Mouse (Mus musculus) hindbrain, embryonic 10.5 days (tissue): ENCODE results near the gene Bet1l. TPM values are rescaled to one million over a fixed set of nuclear protein-coding genes. Genes with fewer than 3 reads are reported as not detected.
A peak's percentile ranks its signal among the peaks of the same experiment; 100 is the strongest.

Experiments used
- DNase-seq: peaks from one replicate; pipeline ENCODE4 v3.0.0-alpha.2; 2017; ENCODE audit warnings: low spot score
- H3K27ac ChIP-seq: fragments of 300-500 bp; sonication (generic); 2 replicates; pipeline ENCODE4 v1.5.1; 2016; ENCODE audit warnings: mild to moderate bottlenecking, moderate library complexity
- H3K27me3 ChIP-seq: fragments of 300-500 bp; sonication (generic); 2 replicates; pipeline ENCODE4 v1.6.1; 2016; ENCODE audit warnings: mild to moderate bottlenecking; ENCODE audit not compliant: poor library complexity, insufficient read depth, severe bottlenecking
- H3K36me3 ChIP-seq: fragments of 300-500 bp; sonication (generic); 2 replicates; pipeline ENCODE4 v1.6.1; 2016; ENCODE audit warnings: mild to moderate bottlenecking, moderate library complexity
- H3K4me1 ChIP-seq: fragments of 300-500 bp; sonication (generic); replicated peaks from 2 replicates; pipeline ENCODE4 v1.6.1; 2016; ENCODE audit warnings: mild to moderate bottlenecking
- H3K4me3 ChIP-seq: fragments of 300-500 bp; sonication (generic); 2 replicates; pipeline ENCODE4 v1.5.1; 2016; ENCODE audit warnings: mild to moderate bottlenecking, moderate library complexity
- H3K9me3 ChIP-seq: fragments of 300-500 bp; sonication (generic); 2 replicates; pipeline ENCODE4 v1.6.1; 2016; ENCODE audit warnings: mild to moderate bottlenecking, moderate library complexity
- WGBS: fragments of 180-500 bp; shearing (Covaris S2); methylation state at CpG from one replicate; pipeline ENCODE4 v1.1.7; 2016; 5-methylcytosine and 5-hydroxymethylcytosine counted together
- polyA plus RNA-seq: library from polyadenylated mRNA; unstranded; fragments of >200 nt; fragmentation: Nextera tagmentation; extraction: Ambion mirVana; gene quantifications from 2 replicates; pipeline ENCODE4 v1.2.1, GENCODE M21; 2016

Gene Bet1l
- polyA plus RNA-seq, 1 experiment from 2014 or later: 28.8 TPM

DNA sequence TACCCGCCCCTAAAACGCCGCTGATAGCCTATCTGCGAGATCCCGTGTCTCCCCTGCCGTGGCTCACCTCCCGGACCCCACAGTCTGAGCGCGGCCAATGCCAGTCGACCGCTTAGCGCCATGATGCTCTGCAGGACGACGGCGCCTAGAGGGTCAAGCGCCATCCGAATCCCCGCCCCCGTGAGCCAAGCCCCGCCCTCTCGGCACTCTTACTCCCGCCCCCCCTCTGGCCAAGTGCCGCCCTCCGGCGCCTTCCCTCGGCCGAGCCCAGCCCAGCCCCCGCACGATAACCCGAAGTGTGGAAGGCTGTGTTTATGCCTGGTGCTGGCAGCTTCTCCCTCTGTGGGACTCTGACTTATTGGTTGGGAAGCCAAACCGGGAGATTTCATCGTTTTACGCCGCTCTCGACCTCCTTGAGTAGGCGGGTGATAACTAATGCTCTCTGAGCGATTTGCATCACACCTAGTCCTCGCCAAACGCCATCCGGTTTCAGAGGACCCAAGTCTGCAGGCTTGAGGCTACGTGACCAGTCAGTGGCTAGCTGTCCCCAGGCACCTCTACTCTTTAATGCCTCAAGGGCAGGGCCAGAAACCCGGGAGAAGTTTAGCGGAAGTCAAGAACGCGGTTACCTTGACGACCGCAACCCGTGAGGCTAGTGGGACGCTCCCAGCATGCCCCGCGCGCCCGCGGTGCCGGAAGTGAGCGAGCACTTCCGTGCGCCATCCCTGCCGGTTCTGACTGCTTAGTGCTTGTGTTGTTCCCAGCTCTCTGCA, 24.5 kb upstream of the Bet1l start, which contains the start of the genes Psmd13 and Sirt3:
Psmd13 (plus strand) TSS at position 273 of the 773 bp plus-strand sequence.
Sirt3 (minus strand) TSS at position 614 of the 773 bp plus-strand sequence.
- peaks cover 20% of the 10 kb centered on the region for H3K4me1 ChIP-seq
- H3K27me3 ChIP-seq: no peaks in the 10 kb centered on the region
- H3K9me3 ChIP-seq: no peaks in the 10 kb centered on the region
- peak; percentile 93 for DNase-seq
- H3K27ac ChIP-seq: peak within 1 kb of the TSS; percentile 91
- H3K36me3 ChIP-seq: peaks cover 42% of the 10 kb centered on the region
- peak within 1 kb of the TSS; percentile 90 for H3K4me3 ChIP-seq
- under 1% methylated on average over 59 of the region's 59 CpGs for WGBS

GRCm38 (mm10) chr7:140880865-140881515, 23.6 kb upstream of the Bet1l start:
- peak overlapping the region; percentile 91 for H3K27ac ChIP-seq
- peak overlapping the region; percentile 90 for H3K4me3 ChIP-seq
- 34% methylated on average over 8 of the region's 8 CpGs for WGBS
- peaks cover 42% of the 10 kb centered on the region for H3K36me3 ChIP-seq
- no peak for DNase-seq
- no peaks in the 10 kb centered on the region for H3K27me3 ChIP-seq
- no peaks in the 10 kb centered on the region for H3K9me3 ChIP-seq
- H3K4me1 ChIP-seq: peaks cover 20% of the 10 kb centered on the region

DNA sequence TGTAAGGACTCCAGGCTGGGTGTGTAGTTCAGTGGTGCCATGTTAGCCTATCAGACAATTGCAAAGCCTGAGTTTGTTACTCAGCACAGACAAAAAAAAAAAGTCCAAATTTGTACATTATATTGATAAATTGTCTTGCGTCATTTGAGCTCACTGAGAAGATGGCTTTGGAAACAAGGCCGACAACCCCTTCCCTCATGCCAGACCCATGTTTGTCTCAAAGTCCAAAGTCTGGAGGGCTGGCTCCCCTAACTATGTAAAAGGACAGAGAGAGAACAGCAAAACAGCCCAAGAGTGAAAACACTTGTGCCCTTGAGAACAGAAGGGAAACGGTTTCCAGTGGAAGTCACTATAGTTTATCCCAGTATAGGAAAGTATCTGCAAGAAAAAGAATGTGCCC, 23.0 kb upstream of the Bet1l start:
- peaks cover 20% of the 10 kb centered on the region for H3K4me1 ChIP-seq
- H3K27me3 ChIP-seq: no peaks in the 10 kb centered on the region
- no peak overlapping the region for H3K27ac ChIP-seq
- DNase-seq: no peak
- WGBS: 90% methylated on average over 3 of the region's 3 CpGs
- H3K36me3 ChIP-seq: peaks cover 41% of the 10 kb centered on the region
- H3K9me3 ChIP-seq: no peaks in the 10 kb centered on the region
- peak overlapping the region; percentile 90; the same call in 1 of the 2 replicates for H3K4me3 ChIP-seq

GRCm38 (mm10) chr7:140879355-140879754, 22.0 kb upstream of the Bet1l start:
- Histone ChIP-seq H3K36me3 (peaks cover 38% of the 10 kb centered on the region), H3K4me1 (peaks cover 20% of the 10 kb centered on the region), H3K9me3 (no peaks in the 10 kb centered on the region), H3K27me3 (no peaks in the 10 kb centered on the region), H3K4me3 (no peak overlapping the region), H3K27ac (no peak overlapping the region)
- 90% methylated on average over 7 of the region's 7 CpGs for WGBS
- no peak for DNase-seq

GRCm38 (mm10) chr7:140877364-140877763, 20.0 kb upstream of the Bet1l start:
- DNase-seq: no peak
- WGBS: 81% methylated on average over 6 of the region's 6 CpGs
- Histone ChIP-seq H3K4me3 (no peak overlapping the region), H3K36me3 (peaks cover 37% of the 10 kb centered on the region), H3K4me1 (peaks cover 8% of the 10 kb centered on the region), H3K9me3 (no peaks in the 10 kb centered on the region), H3K27me3 (no peaks in the 10 kb centered on the region), H3K27ac (no peak overlapping the region)

GRCm38 (mm10) chr7:140874224-140874623, 16.8 kb upstream of the Bet1l start:
- 89% methylated on average over 4 of the region's 4 CpGs for WGBS
- Histone ChIP-seq H3K27me3 (no peaks in the 10 kb centered on the region), H3K4me3 (no peak overlapping the region)

DNA sequence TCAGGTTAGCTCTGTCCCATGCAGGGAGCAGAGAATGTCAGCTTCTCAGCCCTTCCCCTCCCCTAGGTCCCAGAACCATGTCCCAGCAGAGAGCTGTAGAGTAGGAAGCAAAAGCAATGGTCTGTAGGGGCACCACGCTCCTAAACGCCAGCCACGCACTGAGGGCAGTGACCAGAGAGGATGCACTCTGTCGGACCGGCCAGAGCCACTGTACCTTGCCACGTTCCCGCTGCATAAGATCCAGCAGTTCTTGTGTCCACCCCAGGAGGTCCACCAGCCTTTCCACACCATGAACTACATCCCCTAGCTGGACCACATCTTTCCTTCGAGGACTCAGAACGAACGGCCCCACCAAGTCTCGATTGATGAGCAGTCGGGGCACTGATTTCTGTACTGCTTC, 7.4 kb upstream of the Bet1l start:
- Histone ChIP-seq H3K4me3 (no peak overlapping the region), H3K4me1 (no peaks in the 10 kb centered on the region), H3K36me3 (peaks cover 79% of the 10 kb centered on the region), H3K9me3 (no peaks in the 10 kb centered on the region), H3K27ac (no peak overlapping the region), H3K27me3 (no peaks in the 10 kb centered on the region)
- WGBS: 86% methylated on average over 12 of the region's 12 CpGs
- no peak for DNase-seq

More at GRCm38 (mm10) chr7:140874224-140874623, 16.8 kb upstream of the Bet1l start:
- peaks cover 40% of the 10 kb centered on the region for H3K36me3 ChIP-seq
- H3K9me3 ChIP-seq: no peaks in the 10 kb centered on the region
- DNase-seq: no peak
- no peaks in the 10 kb centered on the region for H3K4me1 ChIP-seq
- H3K27ac ChIP-seq: no peak overlapping the region

GRCm38 (mm10) chr7:140860728-140861127, 3.4 kb upstream of the Bet1l start:
- no peaks in the 10 kb centered on the region for H3K9me3 ChIP-seq
- peaks cover 74% of the 10 kb centered on the region for H3K36me3 ChIP-seq
- H3K4me3 ChIP-seq: no peak overlapping the region
- no peak overlapping the region for H3K27ac ChIP-seq
- DNase-seq: no peak
- WGBS: 91% methylated on average over 5 of the region's 5 CpGs
- no peaks in the 10 kb centered on the region for H3K27me3 ChIP-seq
- H3K4me1 ChIP-seq: peaks cover 20% of the 10 kb centered on the region

DNA sequence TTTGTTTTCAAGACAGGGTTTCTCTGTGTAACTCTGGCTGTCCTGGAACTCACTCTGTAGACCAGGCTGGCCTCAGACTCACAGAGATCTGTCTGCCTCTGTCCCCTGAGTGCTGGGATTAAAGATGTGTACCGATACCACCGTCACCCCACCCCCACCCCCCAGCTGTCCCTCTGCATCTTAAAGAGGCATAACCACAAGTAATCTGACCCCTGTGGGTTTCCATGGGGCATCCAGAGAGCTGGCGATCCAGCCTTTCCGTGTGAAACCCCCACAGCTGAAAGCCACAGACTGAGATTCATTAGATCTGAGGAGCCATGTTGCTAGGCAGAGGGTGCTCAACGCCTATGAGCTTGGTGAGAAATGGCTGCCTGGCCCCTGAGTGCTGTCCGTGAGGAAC, 2.6 kb upstream of the Bet1l start:
- no peak for DNase-seq
- H3K36me3 ChIP-seq: peaks cover 69% of the 10 kb centered on the region
- 82% methylated on average over 6 of the region's 6 CpGs for WGBS

GRCm38 (mm10) chr7:140858746-140859145, 1.4 kb upstream of the Bet1l start:
- no peak overlapping the region for H3K27ac ChIP-seq
- H3K36me3 ChIP-seq: peaks cover 67% of the 10 kb centered on the region
- H3K4me1 ChIP-seq: peaks cover 30% of the 10 kb centered on the region
- no peak for DNase-seq
- H3K27me3 ChIP-seq: no peaks in the 10 kb centered on the region
- H3K4me3 ChIP-seq: peak overlapping the region; percentile 74
- 95% methylated on average over 8 of the region's 8 CpGs for WGBS
- no peaks in the 10 kb centered on the region for H3K9me3 ChIP-seq

More for the DNA sequence above, 2.6 kb upstream of the Bet1l start:
- no peak overlapping the region for H3K4me3 ChIP-seq
- peaks cover 28% of the 10 kb centered on the region for H3K4me1 ChIP-seq
- H3K27ac ChIP-seq: no peak overlapping the region
- no peaks in the 10 kb centered on the region for H3K9me3 ChIP-seq
- no peaks in the 10 kb centered on the region for H3K27me3 ChIP-seq

- under 1% methylated on average over 50 of the region's 50 CpGs for WGBS
- peaks cover 30% of the 10 kb centered on the region for H3K4me1 ChIP-seq
- no peaks in the 10 kb centered on the region for H3K27me3 ChIP-seq
- DNase-seq: peak; percentile 80
- no peaks in the 10 kb centered on the region for H3K9me3 ChIP-seq
- peak within 1 kb of the TSS; percentile 87 for H3K27ac ChIP-seq
- H3K36me3 ChIP-seq: peaks cover 67% of the 10 kb centered on the region
- H3K4me3 ChIP-seq: peak within 1 kb of the TSS; percentile 74
These were observed 410 bp downstream of the Bet1l start, which contains the start of gene Ric8a for GRCm38 (mm10) chr7:140856785-140857549. TSS of gene Ric8a (plus strand) at chr7:140856957.

DNA sequence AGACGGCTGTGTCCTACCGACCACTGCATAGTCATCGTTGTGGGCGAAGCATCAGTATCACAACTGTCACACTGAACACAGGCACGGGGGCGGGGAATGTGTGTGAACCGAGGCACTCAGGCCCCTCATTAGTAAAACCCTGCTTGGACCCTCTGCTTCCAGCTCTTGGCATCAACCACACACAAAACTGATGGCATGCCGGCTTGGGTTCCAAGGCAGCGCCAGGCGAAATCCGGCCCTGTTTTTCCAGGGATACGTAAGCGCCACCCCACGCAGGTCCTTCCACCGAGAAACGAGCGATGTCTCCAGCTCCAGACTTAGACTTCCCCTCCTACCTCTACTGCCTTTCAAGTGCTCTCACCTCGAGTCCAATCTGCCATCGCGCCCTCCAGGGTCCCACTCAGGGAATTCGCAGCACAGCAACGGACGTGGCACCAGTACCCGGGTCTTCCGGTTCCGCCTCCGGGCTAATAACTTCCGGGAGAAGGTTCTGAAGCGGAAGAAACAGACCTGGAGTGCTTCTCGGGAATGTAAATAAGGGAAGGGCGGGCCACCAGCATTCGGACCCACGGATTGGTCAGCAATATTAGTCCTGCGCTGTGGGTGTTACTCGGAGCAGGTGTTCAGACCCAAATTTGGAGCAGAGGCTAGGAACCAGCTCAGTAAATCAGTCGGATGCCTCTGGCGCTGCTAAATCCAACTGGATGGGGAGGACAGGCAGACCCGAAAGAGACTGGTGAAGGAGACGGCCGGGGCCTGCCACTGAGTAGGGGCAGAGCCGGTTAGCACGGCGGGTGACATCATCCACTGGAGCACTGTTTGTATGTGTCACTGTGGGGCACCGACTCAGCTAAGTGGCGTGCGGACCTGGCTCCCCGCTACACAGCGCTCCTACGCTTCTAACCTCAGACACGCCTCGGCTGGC, 1.3 kb downstream of the Bet1l start, which contains the start of gene Gm45785:
Gm45785 (minus strand) TSS at position 472 of the 925 bp plus-strand sequence.
- WGBS: 1% methylated on average over 51 of the region's 51 CpGs
- H3K4me3 ChIP-seq: peak within 1 kb of the TSS; percentile 74
- DNase-seq: peak; percentile 91
- H3K27ac ChIP-seq: peak within 1 kb of the TSS; percentile 87
- H3K9me3 ChIP-seq: no peaks in the 10 kb centered on the region
- H3K36me3 ChIP-seq: peaks cover 66% of the 10 kb centered on the region
- H3K27me3 ChIP-seq: no peaks in the 10 kb centered on the region
- H3K4me1 ChIP-seq: peaks cover 30% of the 10 kb centered on the region
